ENCODE assay signal across 14 mouse cellular contexts in the genomic region with DNA sequence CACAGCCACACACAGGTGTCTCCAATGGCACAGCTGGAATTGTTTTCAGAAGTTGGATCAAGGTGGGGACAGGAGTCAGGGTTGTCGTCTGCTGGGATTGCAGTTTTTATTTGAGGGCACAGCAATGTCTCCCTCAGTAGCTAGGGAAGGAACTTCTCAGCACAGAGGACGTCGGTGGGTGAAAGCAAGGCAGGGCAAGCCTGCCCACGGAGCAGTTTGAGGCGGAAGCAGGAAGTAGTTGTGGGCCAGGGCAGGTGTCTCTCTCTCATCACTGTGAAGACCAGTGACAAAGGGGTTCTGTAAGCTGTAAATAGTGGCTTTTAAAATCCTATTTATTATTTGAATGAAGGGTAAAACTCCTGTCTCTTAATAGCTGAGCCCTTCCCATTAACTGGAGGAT. TPM values are rescaled to one million over a fixed set of nuclear protein-coding genes. Genes with fewer than 3 reads are reported as not detected.
A peak's percentile ranks its signal among the peaks of the same experiment; 100 is the strongest.
DNase-seq lines count a peak whose midpoint lies in the region; ATAC-seq and TF ChIP-seq lines count a peak whose summit lies in the region.
"Had no signal": no experiment of that assay in that cellular context is flagged by ENCODE, and none has a peak within 500 bp of the region (broad histone marks: within the 10 kb centered on the region; RNA-seq: fewer than 3 reads in every experiment).

No protein-coding gene starts in this region.

- DNase-seq in hindbrain, embryonic 11.5 days (ENCODE audit: low spot score): no peak
- DNase-seq in stomach, postnatal 0 days (ENCODE audit: low spot score): peak; percentile 37
- no peak for DNase-seq in cerebellum, postnatal 36 days
- no peak for DNase-seq in spleen, adult 12 weeks (ENCODE audit: low spot score)
- no peak for DNase-seq in cerebellum, postnatal 14 days
- DNase-seq: adrenal gland, postnatal 10 days; cerebellum, adult 11-12 months; heart, adult 2 months; lung, postnatal 36 days had no signal

- H3K4me2 ChIP-seq in hindbrain, embryonic 15.5 days: peak overlapping the region; percentile 97
- no peak overlapping the region for H3K4me2 ChIP-seq in hindbrain, embryonic 11.5 days (replicated peaks; ENCODE audit: low read depth, low read length)
- peak overlapping the region; percentile 97 for H3K4me2 ChIP-seq in hindbrain, embryonic 16.5 days (ENCODE audit: low read length)
- no peak overlapping the region for H3K4me2 ChIP-seq in stomach, postnatal 0 days (replicated peaks; ENCODE audit: low read depth)
- H3K4me2 ChIP-seq: limb, embryonic 15.5 days had no signal

- no peaks in the 10 kb centered on the region for H3K9me3 ChIP-seq in hindbrain, embryonic 15.5 days
- H3K9me3 ChIP-seq in hindbrain, embryonic 11.5 days (ENCODE audit: control insufficient read depth, low read length): no peaks in the 10 kb centered on the region
- no peaks in the 10 kb centered on the region for H3K9me3 ChIP-seq in hindbrain, embryonic 16.5 days (ENCODE audit: control insufficient read depth, low read length)
- H3K9me3 ChIP-seq in stomach, postnatal 0 days (ENCODE audit: control insufficient read depth, low read length): no peaks in the 10 kb centered on the region
- H3K9me3 ChIP-seq: limb, embryonic 15.5 days had no signal

- H3K36me3 ChIP-seq in hindbrain, embryonic 15.5 days: no peaks in the 10 kb centered on the region
- no peaks in the 10 kb centered on the region for H3K36me3 ChIP-seq in hindbrain, embryonic 11.5 days (ENCODE audit: control insufficient read depth, insufficient read depth, low read length)
- no peaks in the 10 kb centered on the region for H3K36me3 ChIP-seq in hindbrain, embryonic 16.5 days (ENCODE audit: control insufficient read depth, insufficient read depth, low read length)
- no peaks in the 10 kb centered on the region for H3K36me3 ChIP-seq in stomach, postnatal 0 days (ENCODE audit: control insufficient read depth, insufficient read depth, low read length)
- H3K36me3 ChIP-seq: limb, embryonic 15.5 days had no signal

- TF ChIP-seq CTCF in stomach, postnatal 0 days (IDR thresholded peaks at IDR 0.05; ENCODE audit: low read depth): no peak

- no peak for ATAC-seq in hindbrain, embryonic 15.5 days (ENCODE audit: low FRiP score, low read depth)
- ATAC-seq in hindbrain, embryonic 11.5 days (ENCODE audit: low FRiP score): no peak
- ATAC-seq in CD4-positive, CD25-positive, alpha-beta regulatory T cell, adult 4 months: peak; percentile 84
- no peak for ATAC-seq in hindbrain, embryonic 16.5 days
- ATAC-seq in stomach, postnatal 0 days (ENCODE audit: low FRiP score, low TSS enrichment): peak; percentile 70; the same call in 1 of the 2 replicates
- ATAC-seq: intestine, postnatal 0 days had no signal

- TF ChIP-seq EP300 in stomach, postnatal 0 days (optimal IDR thresholded peaks at IDR 0.05): no peak

- 0 out of 2 replicates have a peak overlapping the region, but pooled peaks have one; percentile 10 for H3K27ac ChIP-seq in hindbrain, embryonic 15.5 days (replicated peaks)
- no peak overlapping the region for H3K27ac ChIP-seq in hindbrain, embryonic 11.5 days (ENCODE audit: low read depth, low read length)
- no peak overlapping the region for H3K27ac ChIP-seq in hindbrain, embryonic 16.5 days (ENCODE audit: low read depth, low read length)
- H3K27ac ChIP-seq in stomach, postnatal 0 days (replicated peaks): no peak overlapping the region
- H3K27ac ChIP-seq: heart, adult 2 months; limb, embryonic 15.5 days had no signal

- H3K27me3 ChIP-seq in hindbrain, embryonic 15.5 days: no peaks in the 10 kb centered on the region
- H3K27me3 ChIP-seq in hindbrain, embryonic 11.5 days (ENCODE audit: control insufficient read depth, insufficient read depth, low read length): peaks cover 39% of the 10 kb centered on the region
- H3K27me3 ChIP-seq in hindbrain, embryonic 16.5 days (replicated peaks; ENCODE audit: control insufficient read depth, insufficient read depth, low read length): no peaks in the 10 kb centered on the region
- peaks cover 8% of the 10 kb centered on the region for H3K27me3 ChIP-seq in stomach, postnatal 0 days (ENCODE audit: control insufficient read depth, insufficient read depth, low read length)

- H3K9ac ChIP-seq in hindbrain, embryonic 15.5 days: peak overlapping the region; percentile 97
- H3K9ac ChIP-seq in hindbrain, embryonic 11.5 days (ENCODE audit: low read depth, low read length): no peak overlapping the region
- H3K9ac ChIP-seq in hindbrain, embryonic 16.5 days (ENCODE audit: low read depth, low read length): no peak overlapping the region; the same call in 1 of the 2 replicates
- no peak overlapping the region for H3K9ac ChIP-seq in stomach, postnatal 0 days (ENCODE audit: low read length)
- H3K9ac ChIP-seq: limb, embryonic 15.5 days had no signal

- peak overlapping the region; percentile 80 for H3K4me3 ChIP-seq in hindbrain, embryonic 15.5 days
- no peak overlapping the region for H3K4me3 ChIP-seq in hindbrain, embryonic 11.5 days (ENCODE audit: low read depth, low read length)
- H3K4me3 ChIP-seq in hindbrain, embryonic 16.5 days (ENCODE audit: low read length): peak overlapping the region; percentile 82
- no peak overlapping the region for H3K4me3 ChIP-seq in stomach, postnatal 0 days (ENCODE audit: low read depth, low read length)
- H3K4me3 ChIP-seq: heart, adult 2 months; limb, embryonic 15.5 days had no signal

- 43% methylated on average over 5 of the region's 5 CpGs for WGBS in hindbrain, embryonic 15.5 days
- WGBS in hindbrain, embryonic 11.5 days: 54% methylated on average over 5 of the region's 5 CpGs
- WGBS in hindbrain, embryonic 16.5 days: 37% methylated on average over 5 of the region's 5 CpGs
- WGBS in stomach, postnatal 0 days: 27% methylated on average over 5 of the region's 5 CpGs

- H3K4me1 ChIP-seq in hindbrain, embryonic 15.5 days (replicated peaks): peaks cover 53% of the 10 kb centered on the region
- peaks cover 9% of the 10 kb centered on the region; the same call in 1 of the 2 replicates for H3K4me1 ChIP-seq in hindbrain, embryonic 11.5 days (replicated peaks; ENCODE audit: control insufficient read depth, insufficient read depth, low read length)
- peaks cover 40% of the 10 kb centered on the region for H3K4me1 ChIP-seq in hindbrain, embryonic 16.5 days (ENCODE audit: control insufficient read depth, insufficient read depth, low read depth, low read length)
- H3K4me1 ChIP-seq in stomach, postnatal 0 days (replicated peaks; ENCODE audit: control insufficient read depth, insufficient read depth): peaks cover 6% of the 10 kb centered on the region

RNA-seq across cellular contexts. Expression of gene Prr18, which starts 5.4 kb away (rescaled TPM):
- polyA plus RNA-seq in hindbrain, embryonic 15.5 days (2015; fragmentation: Nextera tagmentation; extraction: Ambion mirVana): 18.4 and 23.1 TPM in 2 replicates
- polyA plus RNA-seq in hindbrain, embryonic 11.5 days (2014; fragmentation: Nextera tagmentation; extraction: Ambion mirVana): 1.5 TPM in 2 replicates
- polyA plus RNA-seq in CD4-positive, CD25-positive, alpha-beta regulatory T cell, adult 4 months (2017; shearing (Covaris generic)): not detected
- 16.4 and 16.9 TPM in 2 replicates for polyA plus RNA-seq in hindbrain, embryonic 16.5 days (2015; fragmentation: Nextera tagmentation; extraction: Ambion mirVana)
- polyA plus RNA-seq in stomach, postnatal 0 days (2015; fragmentation: Nextera tagmentation; extraction: Ambion mirVana): 0.50 and 0.62 TPM in 2 replicates

RNA-seq across cellular contexts. Expression of gene T2, which starts 13.1 kb away (rescaled TPM):
- 0.54 and 0.58 TPM in 2 replicates for polyA plus RNA-seq in hindbrain, embryonic 15.5 days (2015; fragmentation: Nextera tagmentation; extraction: Ambion mirVana)
- 0.53 and 0.59 TPM in 2 replicates for polyA plus RNA-seq in hindbrain, embryonic 11.5 days (2014; fragmentation: Nextera tagmentation; extraction: Ambion mirVana)
- 1 to 10 TPM in 1 of 2 experiments, under 1 TPM in 1; 0.51 to 2.7 TPM for polyA plus RNA-seq in CD4-positive, CD25-positive, alpha-beta regulatory T cell, adult 4 months (2017; shearing (Covaris generic))
- polyA plus RNA-seq in hindbrain, embryonic 16.5 days (2015; fragmentation: Nextera tagmentation; extraction: Ambion mirVana): 0.72 and 0.99 TPM in 2 replicates
- 0.13 and 0.18 TPM in 2 replicates for polyA plus RNA-seq in stomach, postnatal 0 days (2015; fragmentation: Nextera tagmentation; extraction: Ambion mirVana)

RNA-seq across cellular contexts. Expression of gene Sft2d1, which starts 31.8 kb away (rescaled TPM):
- 173 and 188 TPM in 2 replicates for polyA plus RNA-seq in hindbrain, embryonic 15.5 days (2015; fragmentation: Nextera tagmentation; extraction: Ambion mirVana)
- 72.5 and 79.6 TPM in 2 replicates for polyA plus RNA-seq in hindbrain, embryonic 11.5 days (2014; fragmentation: Nextera tagmentation; extraction: Ambion mirVana)
- 100 to 1,000 TPM; 129 to 135 TPM for polyA plus RNA-seq in CD4-positive, CD25-positive, alpha-beta regulatory T cell, adult 4 months (2017; shearing (Covaris generic))
- polyA plus RNA-seq in hindbrain, embryonic 16.5 days (2015; fragmentation: Nextera tagmentation; extraction: Ambion mirVana): 172 and 184 TPM in 2 replicates
- 96.2 and 104 TPM in 2 replicates for polyA plus RNA-seq in stomach, postnatal 0 days (2015; fragmentation: Nextera tagmentation; extraction: Ambion mirVana)

Comparison
In these comparisons a context has a peak if more than half of its experiments do, and no peak if none do; other contexts are left out.
1. H3K4me2 ChIP-seq: peak in hindbrain, embryonic 15.5 days (single experiment) and hindbrain, embryonic 16.5 days (single experiment); none in hindbrain, embryonic 11.5 days (single experiment) and stomach, postnatal 0 days (single experiment).
2. H3K4me3 ChIP-seq: peak in hindbrain, embryonic 15.5 days (single experiment) and hindbrain, embryonic 16.5 days (single experiment); none in hindbrain, embryonic 11.5 days (single experiment) and stomach, postnatal 0 days (single experiment).
3. ATAC-seq: peak in CD4-positive, CD25-positive, alpha-beta regulatory T cell, adult 4 months (single experiment) and stomach, postnatal 0 days (single experiment); none in hindbrain, embryonic 15.5 days (single experiment), hindbrain, embryonic 11.5 days (single experiment) and hindbrain, embryonic 16.5 days (single experiment).